Mouse (Mus musculus): ENCODE data around the gene Macf1. TPM values are rescaled to one million over a fixed set of nuclear protein-coding genes. Genes with fewer than 3 reads are reported as not detected.

The Macf1 gene
- polyA plus RNA-seq, 1 experiment from 2014 or later, result 76.5 TPM

DNA sequence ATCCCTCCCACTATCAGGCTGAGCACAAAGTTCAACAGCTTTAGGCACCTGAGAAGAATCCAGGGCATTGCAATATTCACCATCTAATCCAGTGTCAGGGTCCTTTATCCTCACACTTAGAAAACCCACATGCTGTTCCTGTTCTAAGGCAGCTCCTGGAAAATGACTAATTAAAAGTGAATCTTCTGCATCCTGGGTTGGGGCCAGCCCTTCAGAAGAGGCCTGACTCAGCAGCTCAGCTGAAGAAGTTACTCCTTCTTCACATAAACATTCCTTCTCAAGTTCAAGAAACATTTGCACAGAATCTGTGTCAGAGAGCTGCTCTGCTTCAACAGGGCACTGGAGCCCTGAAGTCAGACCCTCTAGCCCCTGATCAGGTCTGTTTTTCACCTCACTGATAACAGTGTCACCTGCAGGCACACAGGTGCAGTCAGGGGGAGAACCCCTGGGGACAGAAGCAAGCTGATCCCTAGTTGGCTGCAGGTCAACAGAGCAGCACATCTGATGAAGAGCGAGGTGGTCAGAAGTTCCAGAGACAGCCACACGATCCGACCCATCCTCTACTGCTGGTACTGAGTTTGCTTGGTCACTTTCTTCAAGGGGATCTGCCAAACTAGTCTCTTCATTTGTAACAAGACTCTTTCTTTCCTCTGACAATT is 275.0 kb downstream of the Macf1 start:
- ATAC-seq, result no peak
- Histone ChIP-seq H3K36me3 (ENCODE audit: control insufficient read depth, insufficient read depth, low read length) (peaks cover 17% of the 10 kb centered on the region; the same call in 1 of the 2 replicates), H3K4me3 (ENCODE audit: low read depth, low read length) (no peak overlapping the region), H3K4me2 (ENCODE audit: low read length) (0 out of 2 replicates have a peak overlapping the region, but pooled peaks have one; percentile 8), H3K27me3 (replicated peaks; ENCODE audit: control insufficient read depth, insufficient read depth, low read length) (no peaks in the 10 kb centered on the region), H3K9ac (ENCODE audit: low read length) (no peak overlapping the region), H3K9me3 (replicated peaks; ENCODE audit: control insufficient read depth, low read length) (no peaks in the 10 kb centered on the region), H3K4me1 (ENCODE audit: control insufficient read depth, insufficient read depth, low read length) (peaks cover 62% of the 10 kb centered on the region), H3K27ac (ENCODE audit: low read depth, low read length) (no peak overlapping the region)
- no peak for DNase-seq (ENCODE audit: low spot score)
- WGBS, result 89% methylated on average over 3 of the region's 3 CpGs

- H3K36me3 ChIP-seq (ENCODE audit: control insufficient read depth, insufficient read depth, low read length), result peaks cover 17% of the 10 kb centered on the region; the same call in 1 of the 2 replicates
- ATAC-seq, result no peak
- no peaks in the 10 kb centered on the region for H3K27me3 ChIP-seq (replicated peaks; ENCODE audit: control insufficient read depth, insufficient read depth, low read length)
- H3K27ac ChIP-seq (ENCODE audit: low read depth, low read length), result no peak overlapping the region
- peak overlapping the region; percentile 34 for H3K4me2 ChIP-seq (ENCODE audit: low read length)
- H3K4me3 ChIP-seq (ENCODE audit: low read depth, low read length), result no peak overlapping the region
- no peaks in the 10 kb centered on the region for H3K9me3 ChIP-seq (replicated peaks; ENCODE audit: control insufficient read depth, low read length)
- DNase-seq (ENCODE audit: low spot score), result no peak
- WGBS, result 69% methylated on average over 6 of the region's 6 CpGs
- peak overlapping the region; percentile 29; the same call in 1 of the 2 replicates for H3K9ac ChIP-seq (ENCODE audit: low read length)
- H3K4me1 ChIP-seq (ENCODE audit: control insufficient read depth, insufficient read depth, low read length), result peaks cover 67% of the 10 kb centered on the region
Measured at GRCm38 (mm10) chr4:123407792-123408191, 276.4 kb downstream of the Macf1 start.

GRCm38 (mm10) chr4:123404056-123404455 is 280.1 kb downstream of the Macf1 start:
- Histone ChIP-seq H3K36me3 (ENCODE audit: control insufficient read depth, insufficient read depth, low read length) (peaks cover 30% of the 10 kb centered on the region), H3K9ac (ENCODE audit: low read length) (no peak overlapping the region), H3K4me3 (ENCODE audit: low read depth, low read length) (no peak overlapping the region), H3K27ac (ENCODE audit: low read depth, low read length) (no peak overlapping the region), H3K9me3 (replicated peaks; ENCODE audit: control insufficient read depth, low read length) (no peaks in the 10 kb centered on the region), H3K4me1 (ENCODE audit: control insufficient read depth, insufficient read depth, low read length) (peaks cover 45% of the 10 kb centered on the region), H3K4me2 (ENCODE audit: low read length) (no peak overlapping the region), H3K27me3 (replicated peaks; ENCODE audit: control insufficient read depth, insufficient read depth, low read length) (no peaks in the 10 kb centered on the region)
- DNase-seq (ENCODE audit: low spot score), result peak; percentile 71
- WGBS, result 16% methylated on average over 1 of the region's 1 CpGs
- ATAC-seq, result no peak

DNA sequence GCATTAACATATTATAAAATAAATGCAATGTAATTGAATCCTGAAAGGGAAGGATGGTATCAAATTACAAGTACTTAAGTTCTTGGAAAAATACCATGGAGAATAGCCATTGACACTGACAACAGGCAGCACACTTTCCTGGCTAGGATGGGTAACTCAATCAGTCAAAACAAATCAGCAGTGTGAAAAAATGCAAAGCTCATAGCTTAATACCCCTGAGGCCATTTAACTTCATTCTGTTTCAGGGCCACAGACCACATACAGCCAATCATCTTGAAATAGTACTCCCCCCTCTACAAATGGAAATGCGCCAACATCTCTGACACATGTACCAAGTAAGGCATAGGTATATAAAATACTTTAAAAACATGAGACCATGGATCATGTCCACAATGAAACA is 281.9 kb downstream of the Macf1 start:
- no peak for ATAC-seq
- Histone ChIP-seq H3K27ac (ENCODE audit: low read depth, low read length) (no peak overlapping the region), H3K9me3 (replicated peaks; ENCODE audit: control insufficient read depth, low read length) (no peaks in the 10 kb centered on the region), H3K4me2 (ENCODE audit: low read length) (no peak overlapping the region), H3K4me3 (ENCODE audit: low read depth, low read length) (no peak overlapping the region), H3K4me1 (ENCODE audit: control insufficient read depth, insufficient read depth, low read length) (peaks cover 30% of the 10 kb centered on the region), H3K27me3 (replicated peaks; ENCODE audit: control insufficient read depth, insufficient read depth, low read length) (no peaks in the 10 kb centered on the region), H3K9ac (ENCODE audit: low read length) (no peak overlapping the region), H3K36me3 (ENCODE audit: control insufficient read depth, insufficient read depth, low read length) (peaks cover 37% of the 10 kb centered on the region)
- 80% methylated on average over 1 of the region's 1 CpGs for WGBS
- DNase-seq (ENCODE audit: low spot score), result no peak

GRCm38 (mm10) chr4:123401265-123401664 is 282.9 kb downstream of the Macf1 start:
- 75% methylated on average over 3 of the region's 3 CpGs for WGBS
- no peak overlapping the region for H3K27ac ChIP-seq (ENCODE audit: low read depth, low read length)
- DNase-seq (ENCODE audit: low spot score), result peak; percentile 29
- peaks cover 23% of the 10 kb centered on the region for H3K4me1 ChIP-seq (ENCODE audit: control insufficient read depth, insufficient read depth, low read length)
- peaks cover 47% of the 10 kb centered on the region for H3K36me3 ChIP-seq (ENCODE audit: control insufficient read depth, insufficient read depth, low read length)
- no peak overlapping the region for H3K4me3 ChIP-seq (ENCODE audit: low read depth, low read length)
- H3K9ac ChIP-seq (ENCODE audit: low read length), result no peak overlapping the region
- no peak overlapping the region for H3K4me2 ChIP-seq (ENCODE audit: low read length)
- H3K27me3 ChIP-seq (replicated peaks; ENCODE audit: control insufficient read depth, insufficient read depth, low read length), result no peaks in the 10 kb centered on the region
- ATAC-seq, result no peak
- no peaks in the 10 kb centered on the region for H3K9me3 ChIP-seq (replicated peaks; ENCODE audit: control insufficient read depth, low read length)

- no peaks in the 10 kb centered on the region for H3K4me1 ChIP-seq (ENCODE audit: control insufficient read depth, insufficient read depth, low read length)
- no peak overlapping the region for H3K4me2 ChIP-seq (ENCODE audit: low read length)
- ATAC-seq (no peak), DNase-seq (ENCODE audit: low spot score) (no peak)
- no peak overlapping the region for H3K27ac ChIP-seq (ENCODE audit: low read depth, low read length)
- no peak overlapping the region for H3K4me3 ChIP-seq (ENCODE audit: low read depth, low read length)
- H3K36me3 ChIP-seq (ENCODE audit: control insufficient read depth, insufficient read depth, low read length), result peaks cover 72% of the 10 kb centered on the region
- H3K9me3 ChIP-seq (replicated peaks; ENCODE audit: control insufficient read depth, low read length), result no peaks in the 10 kb centered on the region
- 90% methylated on average over 5 of the region's 5 CpGs for WGBS
- H3K27me3 ChIP-seq (replicated peaks; ENCODE audit: control insufficient read depth, insufficient read depth, low read length), result no peaks in the 10 kb centered on the region
- no peak overlapping the region for H3K9ac ChIP-seq (ENCODE audit: low read length)
Measured at GRCm38 (mm10) chr4:123397643-123398434, 286.3 kb downstream of the Macf1 start.

DNA sequence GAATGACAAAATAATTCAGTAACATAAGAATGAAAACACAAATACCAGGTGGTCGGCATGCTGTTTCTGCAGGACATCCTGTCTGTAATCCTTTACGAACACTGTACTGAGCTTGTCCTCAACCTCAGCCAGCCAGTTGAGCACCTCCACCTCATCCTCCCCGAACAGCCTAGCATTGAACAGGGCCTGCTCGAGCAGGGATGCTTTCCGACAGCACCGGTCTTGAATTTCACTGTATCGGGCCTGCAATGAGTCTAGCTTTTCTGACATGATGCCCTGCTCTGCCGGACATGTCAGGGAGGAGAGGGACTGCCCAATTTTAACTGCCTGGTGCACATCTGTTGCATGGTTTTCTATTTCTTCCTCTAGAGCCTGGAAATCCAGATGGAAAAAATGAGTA is 287.1 kb downstream of the Macf1 start:
- Histone ChIP-seq H3K9ac (ENCODE audit: low read length) (no peak overlapping the region), H3K4me1 (ENCODE audit: control insufficient read depth, insufficient read depth, low read length) (no peaks in the 10 kb centered on the region), H3K4me3 (ENCODE audit: low read depth, low read length) (no peak overlapping the region), H3K36me3 (ENCODE audit: control insufficient read depth, insufficient read depth, low read length) (peaks cover 80% of the 10 kb centered on the region), H3K27me3 (replicated peaks; ENCODE audit: control insufficient read depth, insufficient read depth, low read length) (no peaks in the 10 kb centered on the region), H3K4me2 (ENCODE audit: low read length) (no peak overlapping the region), H3K27ac (ENCODE audit: low read depth, low read length) (no peak overlapping the region), H3K9me3 (replicated peaks; ENCODE audit: control insufficient read depth, low read length) (no peaks in the 10 kb centered on the region)
- no peak for DNase-seq (ENCODE audit: low spot score)
- 95% methylated on average over 8 of the region's 8 CpGs for WGBS
- ATAC-seq, result no peak

- Histone ChIP-seq H3K36me3 (ENCODE audit: control insufficient read depth, insufficient read depth, low read length) (peaks cover 86% of the 10 kb centered on the region), H3K9me3 (replicated peaks; ENCODE audit: control insufficient read depth, low read length) (no peaks in the 10 kb centered on the region), H3K27ac (ENCODE audit: low read depth, low read length) (no peak overlapping the region), H3K27me3 (replicated peaks; ENCODE audit: control insufficient read depth, insufficient read depth, low read length) (no peaks in the 10 kb centered on the region), H3K4me1 (ENCODE audit: control insufficient read depth, insufficient read depth, low read length) (no peaks in the 10 kb centered on the region), H3K4me2 (ENCODE audit: low read length) (no peak overlapping the region), H3K9ac (ENCODE audit: low read length) (no peak overlapping the region), H3K4me3 (ENCODE audit: low read depth, low read length) (no peak overlapping the region)
- WGBS, result 98% methylated on average over 2 of the region's 2 CpGs
- no peak for ATAC-seq
- DNase-seq (ENCODE audit: low spot score), result no peak
Measured at GRCm38 (mm10) chr4:123395435-123396000, 288.6 kb downstream of the Macf1 start.

GRCm38 (mm10) chr4:123394878-123395277 is 289.3 kb downstream of the Macf1 start:
- Histone ChIP-seq H3K4me3 (ENCODE audit: low read depth, low read length) (no peak overlapping the region), H3K27me3 (replicated peaks; ENCODE audit: control insufficient read depth, insufficient read depth, low read length) (no peaks in the 10 kb centered on the region), H3K4me2 (ENCODE audit: low read length) (no peak overlapping the region), H3K4me1 (ENCODE audit: control insufficient read depth, insufficient read depth, low read length) (no peaks in the 10 kb centered on the region), H3K9ac (ENCODE audit: low read length) (no peak overlapping the region), H3K9me3 (replicated peaks; ENCODE audit: control insufficient read depth, low read length) (no peaks in the 10 kb centered on the region), H3K36me3 (ENCODE audit: control insufficient read depth, insufficient read depth, low read length) (peaks cover 90% of the 10 kb centered on the region), H3K27ac (ENCODE audit: low read depth, low read length) (no peak overlapping the region)
- 86% methylated on average over 5 of the region's 5 CpGs for WGBS
- ATAC-seq, result no peak
- DNase-seq (ENCODE audit: low spot score), result no peak
